Mouse (Mus musculus) limb, embryonic 14.5 days (tissue): ENCODE results near the gene Slc11a1. TPM values are rescaled to one million over a fixed set of nuclear protein-coding genes. Genes with fewer than 3 reads are reported as not detected.
"Not testable (repeated sequence)": the region's sequence is repeated elsewhere in the genome, so short reads cannot be mapped to it uniquely, and the experiment has no call there.

Experiments used
- ATAC-seq: fragments of 200-750 bp; cut with Nextera tagmentation; 2 replicates; pipeline ENCODE4 v1.8.0; 2017; ENCODE audit warnings: low read depth, moderate number of reproducible peaks, moderate TSS enrichment; ENCODE audit not compliant: low FRiP score
- DNase-seq: peaks from one replicate; pipeline ENCODE4 v3.0.0-alpha.2; 2015; ENCODE audit warnings: low spot score
- H3K27ac ChIP-seq: fragments of 300-500 bp; sonication (generic); replicated peaks from 2 replicates; pipeline ENCODE4 v1.5.1; 2014; ENCODE audit warnings: low read depth, mild to moderate bottlenecking, low read length, moderate library complexity, mixed read lengths
- H3K27me3 ChIP-seq: fragments of 300-500 bp; sonication (generic); 2 replicates; pipeline ENCODE4 v1.6.1; 2014; ENCODE audit warnings: low read length, mixed read lengths; ENCODE audit not compliant: control insufficient read depth, insufficient read depth
- H3K36me3 ChIP-seq: fragments of 300-500 bp; sonication (generic); 2 replicates; pipeline ENCODE4 v1.6.1; 2014; ENCODE audit warnings: mild to moderate bottlenecking, low read length, moderate library complexity, mixed read lengths; ENCODE audit not compliant: control insufficient read depth, insufficient read depth
- H3K4me1 ChIP-seq: fragments of 300-500 bp; sonication (generic); 2 replicates; pipeline ENCODE4 v1.6.1; 2014; ENCODE audit warnings: antibody characterized with exemption, low read length, mixed read lengths; ENCODE audit not compliant: control insufficient read depth, insufficient read depth
- H3K4me2 ChIP-seq: fragments of 300-500 bp; sonication (generic); replicated peaks from 2 replicates; pipeline ENCODE4 v1.6.1; 2014; ENCODE audit warnings: low read depth, mild to moderate bottlenecking, low read length, moderate library complexity; ENCODE audit not compliant: severe bottlenecking
- H3K4me3 ChIP-seq: fragments of 300-500 bp; sonication (generic); replicated peaks from 2 replicates; pipeline ENCODE4 v1.5.1; 2014; ENCODE audit warnings: low read length
- H3K9ac ChIP-seq: fragments of 300-500 bp; sonication (generic); 2 replicates; pipeline ENCODE4 v1.6.1; 2014; ENCODE audit warnings: mild to moderate bottlenecking, low read depth, low read length, moderate library complexity; ENCODE audit not compliant: severe bottlenecking
- H3K9me3 ChIP-seq: fragments of 300-500 bp; sonication (generic); 2 replicates; pipeline ENCODE4 v1.6.1; 2016; ENCODE audit warnings: low read length; ENCODE audit not compliant: control insufficient read depth
- POLR2A ChIP-seq: fragments of 200-500 bp; IDR thresholded peaks from 2 replicates; pipeline ENCODE4 v1.8.0; 2012; ENCODE audit warnings: inconsistent platforms, mild to moderate bottlenecking, moderate library complexity, borderline replicate concordance; ENCODE audit not compliant: insufficient read depth, insufficient read length; ENCODE audit errors: extremely low read depth
- WGBS: fragments of 180-500 bp; shearing (Covaris S2); extraction: QIAGEN DNeasy Blood & Tissue Kit; methylation state at CpG from one replicate; pipeline ENCODE4 v1.1.7; 2014; 5-methylcytosine and 5-hydroxymethylcytosine counted together
- polyA plus RNA-seq, 2 experiments: library from polyadenylated mRNA; depleted of rRNA in 1 of 2; stranded (reverse) in 1 of 2; unstranded in 1 of 2; fragments of >200 nt; fragmentation: Nextera tagmentation in 1 of 2; extraction: Ambion mirVana in 1 of 2; gene quantifications; 2 replicates each; pipeline versions ENCODE4 v1.2.1 to v1.2.3; 2012 to 2014

Gene Slc11a1
- polyA plus RNA-seq, 2 experiments: 3.2 to 8.0 TPM

GRCm38 (mm10) chr1:74394858-74395257 is 19.9 kb downstream of the Slc11a1 start:
- no peak for ATAC-seq
- Histone ChIP-seq H3K9me3 (no peaks in the 10 kb centered on the region), H3K4me1 (peaks cover 14% of the 10 kb centered on the region), H3K4me2 (no peak overlapping the region), H3K27me3 (no peaks in the 10 kb centered on the region), H3K4me3 (no peak overlapping the region), H3K36me3 (peaks cover 25% of the 10 kb centered on the region), H3K9ac (no peak overlapping the region), H3K27ac (no peak overlapping the region)
- DNase-seq: no peak
- WGBS: 93% methylated on average over 15 of the region's 15 CpGs
- TF ChIP-seq POLR2A: no peak

- H3K36me3 ChIP-seq: peaks cover 25% of the 10 kb centered on the region
- peaks cover 14% of the 10 kb centered on the region for H3K4me1 ChIP-seq
- no peaks in the 10 kb centered on the region for H3K27me3 ChIP-seq
- no peak overlapping the region for H3K4me3 ChIP-seq
- no peak overlapping the region for H3K9ac ChIP-seq
- no peaks in the 10 kb centered on the region for H3K9me3 ChIP-seq
- ATAC-seq (no peak), DNase-seq (no peak)
- no peak for TF ChIP-seq POLR2A
- WGBS: 88% methylated on average over 11 of the region's 13 CpGs
- no peak overlapping the region for H3K4me2 ChIP-seq
- H3K27ac ChIP-seq: no peak overlapping the region
These were observed 20.3 kb downstream of the Slc11a1 start for GRCm38 (mm10) chr1:74395290-74395689.

GRCm38 (mm10) chr1:74396456-74397222 is 21.6 kb downstream of the Slc11a1 start:
- Histone ChIP-seq H3K27ac (peak overlapping the region; percentile 73), H3K4me2 (peak overlapping the region; percentile 78), H3K36me3 (peaks cover 25% of the 10 kb centered on the region), H3K9ac (peak overlapping the region; percentile 57; the same call in 1 of the 2 replicates), H3K4me3 (peak overlapping the region; percentile 37), H3K4me1 (peaks cover 10% of the 10 kb centered on the region; the same call in 1 of the 2 replicates)
- not testable (repeated sequence) for DNase-seq, H3K9me3 ChIP-seq, ATAC-seq, H3K27me3 ChIP-seq
- 6% methylated on average over 10 of the region's 12 CpGs for WGBS

GRCm38 (mm10) chr1:74397268-74397918 is 22.4 kb downstream of the Slc11a1 start:
- under 1% methylated on average over 38 of the region's 41 CpGs for WGBS
- peaks cover 10% of the 10 kb centered on the region; the same call in 1 of the 2 replicates for H3K4me1 ChIP-seq
- peak; percentile 66; the same call in 1 of the 2 replicates for TF ChIP-seq POLR2A

GRCm38 (mm10) chr1:74397919-74398451 is 23.0 kb downstream of the Slc11a1 start:
- DNase-seq (peak; percentile 68), ATAC-seq (peak; percentile 36)
- Histone ChIP-seq H3K4me3 (peak overlapping the region; percentile 37), H3K27me3 (no peaks in the 10 kb centered on the region), H3K4me1 (peaks cover 6% of the 10 kb centered on the region; the same call in 1 of the 2 replicates), H3K9ac (peak overlapping the region; percentile 57), H3K36me3 (peaks cover 25% of the 10 kb centered on the region), H3K4me2 (peak overlapping the region; percentile 78), H3K9me3 (no peaks in the 10 kb centered on the region), H3K27ac (peak overlapping the region; percentile 73)
- WGBS: 3% methylated on average over 11 of the region's 11 CpGs
- TF ChIP-seq POLR2A: no peak

More at GRCm38 (mm10) chr1:74397268-74397918, 22.4 kb downstream of the Slc11a1 start:
- peaks cover 25% of the 10 kb centered on the region for H3K36me3 ChIP-seq
- peak overlapping the region; percentile 37 for H3K4me3 ChIP-seq
- no peaks in the 10 kb centered on the region for H3K27me3 ChIP-seq
- no peaks in the 10 kb centered on the region for H3K9me3 ChIP-seq
- peak overlapping the region; percentile 78 for H3K4me2 ChIP-seq
- H3K27ac ChIP-seq: peak overlapping the region; percentile 73
- ATAC-seq (peak; percentile 87), DNase-seq (peak; percentile 96)
- peak overlapping the region; percentile 57 for H3K9ac ChIP-seq
